Comparison of ENCODE assay signal across 25 mouse cellular contexts in genomic region chr6:145755942-145756639, GRCm38 (mm10). TPM values are rescaled to one million over a fixed set of nuclear protein-coding genes. Genes with fewer than 3 reads are reported as not detected.
DNase-seq lines count a peak whose midpoint lies in the region; ATAC-seq and TF ChIP-seq lines count a peak whose summit lies in the region.
"Had no signal": no experiment of that assay in that cellular context is flagged by ENCODE, and none has a peak within 500 bp of the region (broad histone marks: within the 10 kb centered on the region; RNA-seq: fewer than 3 reads in every experiment).

No protein-coding gene starts in this region.

- H3K36me3 ChIP-seq in heart, embryonic 12.5 days, result peaks cover 9% of the 10 kb centered on the region; the same call in 1 of the 2 replicates
- H3K36me3 ChIP-seq in liver, adult 2 months (ENCODE audit: control insufficient read depth, insufficient read depth, low read length), result no peaks in the 10 kb centered on the region; the same call in 1 of the 2 replicates
- H3K36me3 ChIP-seq in liver, embryonic 12.5 days, result no peaks in the 10 kb centered on the region
- no peaks in the 10 kb centered on the region for H3K36me3 ChIP-seq in midbrain, embryonic 16.5 days (ENCODE audit: control insufficient read depth, insufficient read depth, low read length)
- H3K36me3 ChIP-seq in midbrain, embryonic 11.5 days (ENCODE audit: control insufficient read depth, insufficient read depth, low read length), result no peaks in the 10 kb centered on the region
- H3K36me3 ChIP-seq in limb, embryonic 13.5 days, result peaks cover 2% of the 10 kb centered on the region
- H3K36me3 ChIP-seq: forebrain, embryonic 12.5 days; midbrain, embryonic 12.5 days; neural tube, embryonic 13.5 days had no signal

- DNase-seq in heart, postnatal 36 days, result no peak
- peak; percentile 28 for DNase-seq in liver, adult 2 months (ENCODE audit: extremely low read depth, low read depth, low spot score)
- no peak for DNase-seq in midbrain, embryonic 11.5 days (ENCODE audit: low spot score, missing footprints)
- no peak for DNase-seq in right cerebral cortex, postnatal 4 days
- DNase-seq: adrenal gland, adult 2 months; B cell, adult 2 months; cerebellum, adult 18-20 months; cerebellum, postnatal 14 days; kidney, postnatal 4 days; liver; retina, postnatal 1 day; right cerebral cortex, postnatal 25 days; thymus, postnatal 14 days had no signal

- H3K9ac ChIP-seq in heart, embryonic 12.5 days, result 0 out of 2 replicates have a peak overlapping the region, but pooled peaks have one; percentile 11
- 0 out of 2 replicates have a peak overlapping the region, but pooled peaks have one; percentile 1 for H3K9ac ChIP-seq in liver, adult 2 months (ENCODE audit: low read depth, low read length)
- H3K9ac ChIP-seq in liver, embryonic 12.5 days, result no peak overlapping the region
- no peak overlapping the region for H3K9ac ChIP-seq in midbrain, embryonic 16.5 days (ENCODE audit: low read depth, low read length)
- H3K9ac ChIP-seq in midbrain, embryonic 11.5 days (ENCODE audit: low read length), result no peak overlapping the region
- peak overlapping the region; percentile 9; the same call in 1 of the 2 replicates for H3K9ac ChIP-seq in limb, embryonic 13.5 days
- H3K9ac ChIP-seq: embryonic facial prominence, embryonic 12.5 days; forebrain, embryonic 12.5 days; midbrain, embryonic 12.5 days; neural tube, embryonic 13.5 days had no signal

- 0 out of 2 replicates have a peak overlapping the region, but pooled peaks have one; percentile 45 for H3K27ac ChIP-seq in heart, embryonic 12.5 days (ENCODE audit: poor library complexity, severe bottlenecking)
- H3K27ac ChIP-seq in liver, adult 2 months (replicated peaks; ENCODE audit: insufficient read depth, low read depth, low read length), result peak overlapping the region; percentile 69
- no peak overlapping the region for H3K27ac ChIP-seq in liver, embryonic 12.5 days
- H3K27ac ChIP-seq in midbrain, embryonic 16.5 days (ENCODE audit: low read length), result no peak overlapping the region; the same call in 1 of the 2 replicates
- no peak overlapping the region for H3K27ac ChIP-seq in midbrain, embryonic 11.5 days (ENCODE audit: low read depth, low read length)
- H3K27ac ChIP-seq in limb, embryonic 13.5 days, result 0 out of 2 replicates have a peak overlapping the region, but pooled peaks have one; percentile 29
- H3K27ac ChIP-seq: embryonic facial prominence, embryonic 12.5 days; forebrain, embryonic 12.5 days; midbrain, embryonic 12.5 days; neural tube, embryonic 13.5 days had no signal

- ATAC-seq in heart, embryonic 12.5 days (ENCODE audit: insufficient number of reproducible peaks, low FRiP score), result no peak
- ATAC-seq in liver, embryonic 12.5 days, result no peak
- peak; percentile 68; the same call in 1 of the 2 replicates for ATAC-seq in midbrain, embryonic 16.5 days
- ATAC-seq in midbrain, embryonic 11.5 days (ENCODE audit: low FRiP score), result no peak
- no peak for ATAC-seq in limb, embryonic 13.5 days (ENCODE audit: low FRiP score, low read depth)
- ATAC-seq: intestine, postnatal 0 days; lung, postnatal 0 days had no signal

- H3K79me2 ChIP-seq in liver, adult 2 months (ENCODE audit: control insufficient read depth, insufficient read depth, low read length), result peaks cover 46% of the 10 kb centered on the region; the same call in 1 of the 2 replicates

- peaks cover 86% of the 10 kb centered on the region for H3K4me1 ChIP-seq in heart, embryonic 12.5 days (replicated peaks)
- H3K4me1 ChIP-seq in liver, adult 2 months (ENCODE audit: control insufficient read depth, insufficient read depth, low read length), result peaks cover 55% of the 10 kb centered on the region
- H3K4me1 ChIP-seq in liver, embryonic 12.5 days, result peaks cover 20% of the 10 kb centered on the region
- peaks cover 7% of the 10 kb centered on the region for H3K4me1 ChIP-seq in midbrain, embryonic 16.5 days (ENCODE audit: control insufficient read depth, insufficient read depth, low read length)
- 0 out of 2 replicates have a peak, but pooled peaks cover 3% of the 10 kb centered on the region for H3K4me1 ChIP-seq in midbrain, embryonic 11.5 days (ENCODE audit: control insufficient read depth, insufficient read depth, low read length)
- peaks cover 81% of the 10 kb centered on the region for H3K4me1 ChIP-seq in limb, embryonic 13.5 days
- H3K4me1 ChIP-seq: forebrain, embryonic 12.5 days; midbrain, embryonic 12.5 days had no signal

- TF ChIP-seq POLR2A in liver, adult 2 months (IDR thresholded peaks at IDR 0.05; ENCODE audit: extremely low read depth, insufficient read depth, low read length), result no peak

- TF ChIP-seq CTCF in liver, adult 2 months (IDR thresholded peaks at IDR 0.05; ENCODE audit: low read depth, low read length), result no peak

- WGBS in heart, embryonic 12.5 days, result 72% methylated on average over 14 of the region's 14 CpGs
- WGBS in liver, adult 2 months, result 49% methylated on average over 14 of the region's 14 CpGs
- 67% methylated on average over 14 of the region's 14 CpGs for WGBS in liver, embryonic 12.5 days (ENCODE audit: insufficient replicate concordance)
- 59% methylated on average over 14 of the region's 14 CpGs for WGBS in midbrain, embryonic 16.5 days
- WGBS in midbrain, embryonic 11.5 days, result 83% methylated on average over 14 of the region's 14 CpGs
- WGBS in limb, embryonic 13.5 days, result 56% methylated on average over 14 of the region's 14 CpGs

- no peak overlapping the region for H3K4me2 ChIP-seq in heart, embryonic 12.5 days
- no peak overlapping the region for H3K4me2 ChIP-seq in liver, embryonic 12.5 days
- no peak overlapping the region for H3K4me2 ChIP-seq in midbrain, embryonic 16.5 days (ENCODE audit: low read length)
- H3K4me2 ChIP-seq in midbrain, embryonic 11.5 days, result no peak overlapping the region
- no peak overlapping the region for H3K4me2 ChIP-seq in limb, embryonic 13.5 days (replicated peaks)
- H3K4me2 ChIP-seq: embryonic facial prominence, embryonic 12.5 days; forebrain, embryonic 12.5 days; midbrain, embryonic 12.5 days; neural tube, embryonic 13.5 days had no signal

- H3K9me3 ChIP-seq in heart, embryonic 12.5 days (replicated peaks), result no peaks in the 10 kb centered on the region
- no peaks in the 10 kb centered on the region for H3K9me3 ChIP-seq in liver, embryonic 12.5 days (replicated peaks)
- no peaks in the 10 kb centered on the region for H3K9me3 ChIP-seq in midbrain, embryonic 16.5 days (replicated peaks; ENCODE audit: control insufficient read depth, low read length, poor library complexity, severe bottlenecking)
- no peaks in the 10 kb centered on the region for H3K9me3 ChIP-seq in midbrain, embryonic 11.5 days (ENCODE audit: control insufficient read depth, low read length)
- H3K9me3 ChIP-seq in limb, embryonic 13.5 days, result no peaks in the 10 kb centered on the region
- H3K9me3 ChIP-seq: embryonic facial prominence, embryonic 12.5 days; forebrain, embryonic 12.5 days; midbrain, embryonic 12.5 days; neural tube, embryonic 13.5 days had no signal

- intact Hi-C loops in heart, postnatal 36 days (cut with DNase I), result no loop called here

- H3K27me3 ChIP-seq in heart, embryonic 12.5 days (replicated peaks), result no peaks in the 10 kb centered on the region
- no peaks in the 10 kb centered on the region for H3K27me3 ChIP-seq in liver, adult 2 months (ENCODE audit: control insufficient read depth, insufficient read depth, low read length)
- no peaks in the 10 kb centered on the region for H3K27me3 ChIP-seq in liver, embryonic 12.5 days (replicated peaks)
- H3K27me3 ChIP-seq in midbrain, embryonic 16.5 days (ENCODE audit: control insufficient read depth, insufficient read depth, low read depth, low read length), result no peaks in the 10 kb centered on the region
- no peaks in the 10 kb centered on the region for H3K27me3 ChIP-seq in midbrain, embryonic 11.5 days (ENCODE audit: control insufficient read depth, insufficient read depth, low read length)
- H3K27me3 ChIP-seq in limb, embryonic 13.5 days, result no peaks in the 10 kb centered on the region
- H3K27me3 ChIP-seq: embryonic facial prominence, embryonic 12.5 days; forebrain, embryonic 12.5 days; midbrain, embryonic 12.5 days; neural tube, embryonic 13.5 days had no signal

- H3K4me3 ChIP-seq in heart, embryonic 12.5 days, result no peak overlapping the region
- no peak overlapping the region for H3K4me3 ChIP-seq in liver, adult 2 months (ENCODE audit: insufficient read depth, low read depth, low read length)
- no peak overlapping the region for H3K4me3 ChIP-seq in liver, embryonic 12.5 days
- no peak overlapping the region for H3K4me3 ChIP-seq in midbrain, embryonic 16.5 days (ENCODE audit: low read depth, low read length)
- H3K4me3 ChIP-seq in midbrain, embryonic 11.5 days (ENCODE audit: low read depth, low read length), result no peak overlapping the region
- H3K4me3 ChIP-seq in limb, embryonic 13.5 days, result no peak overlapping the region
- H3K4me3 ChIP-seq: embryonic facial prominence, embryonic 12.5 days; forebrain, embryonic 12.5 days; midbrain, embryonic 12.5 days; myocyte; neural tube, embryonic 13.5 days had no signal

RNA-seq across cellular contexts. Expression of gene Rassf8, which starts 9.5 kb away (rescaled TPM):
- 8.8 and 10.6 TPM in 2 replicates for polyA plus RNA-seq in heart, embryonic 12.5 days (2016; fragmentation: Nextera tagmentation; extraction: Ambion mirVana)
- total RNA-seq in heart, postnatal 36 days (2021), result 10 to 100 TPM; 48.9 to 51.9 TPM
- total RNA-seq in liver, adult 2 months (2014; rRNA removed), result 30.0 and 34.5 TPM in 2 replicates
- 19.5 and 22.8 TPM in 2 replicates for polyA plus RNA-seq in liver, adult 2 months (2012; rRNA removed)
- polyA plus RNA-seq in liver, embryonic 12.5 days (2016; fragmentation: Nextera tagmentation; extraction: Ambion mirVana), result 0.94 and 1.2 TPM in 2 replicates
- 5.0 and 6.0 TPM in 2 replicates for polyA plus RNA-seq in midbrain, embryonic 16.5 days (2015; fragmentation: Nextera tagmentation; extraction: Ambion mirVana)
- polyA plus RNA-seq in midbrain, embryonic 11.5 days (2014; fragmentation: Nextera tagmentation; extraction: Ambion mirVana), result 3.8 TPM in 2 replicates
- polyA plus RNA-seq in limb, embryonic 13.5 days (2015; fragmentation: Nextera tagmentation; extraction: Ambion mirVana), result 13.2 and 14.0 TPM in 2 replicates
- total RNA-seq: MEL had no signal

Comparison
In these comparisons a context has a peak if more than half of its experiments do, and no peak if none do; other contexts are left out.
1. H3K27ac ChIP-seq: peak in heart, embryonic 12.5 days (single experiment), liver, adult 2 months (single experiment) and limb, embryonic 13.5 days (single experiment); none in liver, embryonic 12.5 days (single experiment), midbrain, embryonic 16.5 days (single experiment) and midbrain, embryonic 11.5 days (single experiment).
2. H3K9ac ChIP-seq: peak in heart, embryonic 12.5 days (single experiment), liver, adult 2 months (single experiment) and limb, embryonic 13.5 days (single experiment); none in liver, embryonic 12.5 days (single experiment), midbrain, embryonic 16.5 days (single experiment) and midbrain, embryonic 11.5 days (single experiment).